Mouse (Mus musculus): Measurements from ENCODE around the gene Pp2d1.

DNA sequence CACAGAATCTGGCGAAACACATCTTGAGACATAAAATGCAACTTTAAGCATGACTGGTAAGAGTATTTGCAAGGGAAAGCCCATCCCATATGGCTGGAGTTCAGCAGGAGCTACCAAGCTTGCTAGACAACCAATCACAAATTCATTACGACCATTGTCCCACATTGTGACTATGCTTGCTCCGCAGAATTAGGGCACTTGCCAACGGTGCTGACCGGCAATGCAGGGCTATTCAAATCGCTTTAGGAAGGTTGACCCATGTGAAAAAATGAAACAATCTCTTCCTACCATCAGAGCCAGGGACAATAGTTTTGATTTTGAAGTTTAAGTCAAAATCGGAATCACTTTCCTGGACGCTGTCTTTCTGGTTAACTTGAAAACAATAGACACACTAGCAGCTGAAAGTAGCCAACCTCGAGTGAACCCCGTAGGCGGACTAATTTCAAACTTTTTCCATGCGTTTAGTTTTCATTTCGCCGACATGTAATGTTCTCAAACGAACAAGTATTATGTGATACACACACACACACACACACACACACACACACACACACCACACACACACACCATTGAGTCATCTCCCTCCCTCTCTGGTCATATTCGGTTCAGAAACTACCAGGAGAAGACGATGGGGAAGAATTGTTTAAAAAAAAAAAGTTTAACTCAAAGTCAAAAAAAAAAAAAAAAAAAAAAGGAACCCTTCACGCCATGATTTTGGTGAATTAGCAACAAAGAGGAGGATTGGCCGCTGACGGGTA, 27.1 kb upstream of the Pp2d1 start, which contains the start of gene Kat2b:
- no peak for TF ChIP-seq CTCF (conservative IDR thresholded peaks at IDR 0.05; ENCODE audit: insufficient read depth, insufficient read length, low read depth, low read length)
- no peak for TF ChIP-seq POLR2A (IDR thresholded peaks at IDR 0.05; ENCODE audit: low read depth, low read length)

Measured in kidney, adult 2 months (tissue).